Mouse (Mus musculus) activated CD4-positive, CD25-positive, alpha-beta regulatory T cell (primary cell): Measurements from ENCODE around the gene Wscd2. TPM values are rescaled to one million over a fixed set of nuclear protein-coding genes. Genes with fewer than 3 reads are reported as not detected.

Source experiments
- polyA plus RNA-seq, 2 experiments: library from polyadenylated mRNA; unstranded; fragments of 100-300 nt; shearing (Covaris generic); gene quantifications; one replicate each; pipeline ENCODE4 v1.2.1; 2017

Wscd2 gene
- 1 to 10 TPM; 1.0 to 1.8 TPM for polyA plus RNA-seq

DNA sequence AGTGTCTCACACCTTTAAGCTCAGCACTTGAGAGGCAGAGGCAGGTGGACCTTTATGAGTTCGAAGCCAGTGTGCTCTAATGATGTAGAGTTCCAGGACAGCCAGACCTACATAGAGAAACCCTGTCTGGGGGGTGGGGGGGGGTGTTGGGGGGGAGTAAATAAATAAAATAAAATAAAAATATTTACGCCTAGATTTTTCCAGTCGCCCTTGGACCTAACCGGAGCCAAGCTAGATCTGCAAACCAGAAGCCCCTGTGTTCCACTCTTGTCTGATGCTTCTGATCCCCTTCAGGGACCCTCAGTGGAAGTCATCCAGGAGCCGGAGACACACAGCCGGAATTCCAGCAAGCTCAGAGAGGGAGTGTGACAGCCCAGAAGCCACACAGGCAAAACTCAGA is at the start of gene Wscd2:
TSS of gene Wscd2 (plus strand) at position 301 of the 400 bp plus-strand sequence.

Other genes starting within 250 kb of the Wscd2 start
- under 1 TPM in 1 of 2 experiments, not detected in 1; 0.21 TPM for gene Sgsm1, start 179.5 kb upstream of the Wscd2 start, polyA plus RNA-seq
- not detected for gene Aym1, start 133.0 kb upstream of the Wscd2 start, polyA plus RNA-seq
- gene Cmklr1, start 160.1 kb downstream of the Wscd2 start, polyA plus RNA-seq, result under 1 TPM in 1 of 2 experiments, not detected in 1; 0.32 TPM
- not detected for gene 1700069L16Rik, start 234.4 kb downstream of the Wscd2 start, polyA plus RNA-seq
- 1 to 10 TPM; 5.5 to 9.2 TPM for gene Ficd, start 245.5 kb downstream of the Wscd2 start, polyA plus RNA-seq